Mouse (Mus musculus): Measurements from ENCODE around the gene Copz2. TPM values are rescaled to one million over a fixed set of nuclear protein-coding genes. Genes with fewer than 3 reads are reported as not detected.
A peak's percentile ranks its signal among the peaks of the same experiment; 100 is the strongest.

Gene Copz2
- polyA plus RNA-seq, 1 experiment from 2014 or later = 125 TPM

DNA sequence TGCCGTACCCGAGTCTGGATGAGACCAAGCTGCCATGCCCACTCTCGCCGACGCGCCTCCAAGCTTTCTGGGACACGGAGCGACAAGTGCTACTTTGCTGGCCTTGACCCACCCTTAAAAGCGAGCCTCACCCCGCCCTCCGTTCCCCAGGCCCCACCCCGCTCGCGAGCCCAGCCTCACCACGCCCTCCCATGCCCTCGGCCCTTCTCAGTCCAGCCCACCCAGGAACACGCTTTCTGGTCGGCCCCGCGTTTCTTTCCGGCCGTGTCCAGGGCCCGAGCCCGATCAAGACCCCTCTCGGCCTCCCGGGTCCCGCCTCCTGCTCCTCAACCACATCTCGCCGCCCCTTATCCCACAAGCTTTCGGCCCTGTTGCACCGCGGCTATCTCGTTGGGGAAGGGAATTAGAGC lies 20.3 kb upstream of the Copz2 start:
- Histone ChIP-seq H3K4me1 (peaks cover 50% of the 10 kb centered on the region), H3K4me3 (peak overlapping the region; percentile 90), H3K4me2 (peak overlapping the region; percentile 97), H3K9ac (peak overlapping the region; percentile 92), H3K27ac (peak overlapping the region; percentile 97), H3K36me3 (peaks cover 19% of the 10 kb centered on the region), H3K27me3 (no peaks in the 10 kb centered on the region), H3K9me3 (no peaks in the 10 kb centered on the region)
- WGBS = under 1% methylated on average over 33 of the region's 33 CpGs
- ATAC-seq (ENCODE audit: insufficient number of reproducible peaks, insufficient read depth, low FRiP score, low TSS enrichment, low read depth) = peak; percentile 59

DNA sequence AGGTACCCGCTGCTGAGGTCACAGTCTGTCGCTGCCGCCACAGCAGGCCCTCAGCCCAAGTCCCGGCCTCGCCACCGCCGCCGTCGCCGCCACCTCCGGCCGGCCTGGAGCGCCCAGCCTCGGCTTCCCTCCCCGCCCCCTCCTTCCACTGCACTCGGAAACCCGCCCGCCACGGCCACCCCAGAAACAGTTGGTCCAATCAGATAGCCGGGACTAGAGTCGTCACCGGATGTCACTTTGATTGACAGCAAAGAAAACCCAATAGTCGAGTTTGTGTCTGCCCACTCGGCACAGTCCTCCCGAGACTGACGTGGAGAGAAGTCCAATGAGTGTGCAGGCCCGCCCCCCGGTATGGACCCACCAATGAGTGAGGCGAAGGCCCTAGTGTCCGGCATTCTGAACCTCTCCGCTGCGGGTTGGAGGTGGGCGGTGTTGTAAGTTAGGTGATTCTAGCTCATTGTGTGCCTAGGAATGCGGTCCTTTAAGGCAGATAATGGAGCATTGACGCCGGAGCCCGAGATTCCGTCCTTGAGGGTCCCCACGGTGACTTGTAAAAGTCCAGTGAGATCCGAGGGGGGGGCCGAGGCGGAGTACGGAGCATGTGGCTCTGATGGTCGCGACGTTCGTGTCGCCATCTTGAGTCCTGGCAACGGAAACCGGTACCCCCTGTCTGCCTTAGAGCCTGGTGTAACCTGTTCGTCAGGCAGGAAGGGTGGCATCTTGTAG lies 19.7 kb upstream of the Copz2 start, which contains the start of gene Nfe2l1:
TSS of gene Nfe2l1 (minus strand) at position 156 of the 726 bp plus-strand sequence.
- Histone ChIP-seq H3K9me3 (no peaks in the 10 kb centered on the region), H3K4me2 (peak within 1 kb of the TSS; percentile 97), H3K4me1 (peaks cover 44% of the 10 kb centered on the region), H3K9ac (peak within 1 kb of the TSS; percentile 92), H3K27ac (peak within 1 kb of the TSS; percentile 97), H3K27me3 (no peaks in the 10 kb centered on the region), H3K4me3 (peak within 1 kb of the TSS; percentile 90), H3K36me3 (peaks cover 19% of the 10 kb centered on the region)
- WGBS = under 1% methylated on average over 50 of the region's 51 CpGs
- peak; percentile 99 for ATAC-seq (ENCODE audit: insufficient number of reproducible peaks, insufficient read depth, low FRiP score, low TSS enrichment, low read depth)

DNA sequence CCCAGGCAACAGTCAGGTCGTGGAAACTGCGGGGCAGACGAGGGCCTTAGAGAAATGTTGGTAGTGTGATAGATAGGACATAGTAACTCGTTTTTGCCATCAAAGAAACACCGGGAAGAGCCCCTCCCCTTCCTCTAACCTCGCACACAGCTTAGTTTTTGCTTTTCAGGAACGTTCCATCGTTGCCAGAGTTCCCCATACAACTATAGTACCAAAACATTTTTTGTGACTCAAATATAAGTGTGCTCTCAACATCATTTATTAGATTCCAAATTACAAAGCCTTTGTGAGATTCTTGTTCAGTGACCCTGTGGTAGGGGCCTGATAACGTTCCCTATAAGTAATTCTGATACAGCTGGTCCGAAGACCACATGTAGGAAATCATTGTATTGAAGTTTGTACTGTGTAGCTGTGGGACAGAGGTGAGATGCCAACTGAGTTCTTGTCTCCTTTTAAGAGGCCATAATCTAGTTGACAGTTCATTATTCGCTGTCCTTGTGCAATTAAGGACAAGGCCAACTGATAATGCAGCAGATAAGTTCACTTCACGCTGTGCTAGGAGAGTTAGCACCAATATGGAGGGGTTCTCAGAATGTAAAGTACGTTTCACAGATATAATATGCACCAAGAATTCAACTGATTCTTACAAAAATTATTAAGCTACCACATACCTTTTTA lies 19.0 kb upstream of the Copz2 start:
- no peak for ATAC-seq (ENCODE audit: insufficient number of reproducible peaks, insufficient read depth, low FRiP score, low TSS enrichment, low read depth)
- H3K9me3 ChIP-seq = no peaks in the 10 kb centered on the region
- peak overlapping the region; percentile 93 for H3K27ac ChIP-seq
- peak overlapping the region; percentile 81 for H3K9ac ChIP-seq
- H3K4me1 ChIP-seq = peaks cover 37% of the 10 kb centered on the region
- H3K36me3 ChIP-seq = peaks cover 19% of the 10 kb centered on the region
- peak overlapping the region; percentile 63 for H3K4me2 ChIP-seq
- H3K27me3 ChIP-seq = no peaks in the 10 kb centered on the region
- WGBS = 22% methylated on average over 13 of the region's 13 CpGs
- peak overlapping the region; percentile 90 for H3K4me3 ChIP-seq

DNA sequence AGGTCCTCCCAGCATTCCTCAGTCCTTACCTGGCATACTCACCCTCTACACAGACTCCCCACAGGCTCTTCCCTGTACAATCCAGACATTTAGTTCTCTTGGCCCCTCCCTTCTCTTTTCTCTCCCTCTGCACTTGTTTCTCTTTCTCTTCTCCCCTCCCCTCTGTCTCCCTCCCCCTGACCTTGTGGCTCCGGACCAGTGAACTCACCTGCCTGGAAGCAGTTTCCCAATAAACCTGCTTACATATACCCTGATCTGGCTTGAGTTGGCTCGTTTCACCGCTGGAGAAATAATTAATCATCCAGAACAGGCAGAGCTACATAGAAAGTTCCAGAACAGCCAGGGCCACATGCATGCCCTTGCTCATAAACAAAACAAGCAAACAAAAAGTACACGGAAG lies 18.2 kb upstream of the Copz2 start:
- H3K27ac ChIP-seq = no peak overlapping the region
- H3K4me2 ChIP-seq = no peak overlapping the region
- peaks cover 29% of the 10 kb centered on the region for H3K4me1 ChIP-seq
- H3K4me3 ChIP-seq = no peak overlapping the region
- ATAC-seq (ENCODE audit: insufficient number of reproducible peaks, insufficient read depth, low FRiP score, low TSS enrichment, low read depth) = no peak
- no peak overlapping the region for H3K9ac ChIP-seq
- WGBS = 74% methylated on average over 4 of the region's 4 CpGs
- H3K36me3 ChIP-seq = peaks cover 13% of the 10 kb centered on the region
- H3K27me3 ChIP-seq = no peaks in the 10 kb centered on the region
- no peaks in the 10 kb centered on the region for H3K9me3 ChIP-seq

DNA sequence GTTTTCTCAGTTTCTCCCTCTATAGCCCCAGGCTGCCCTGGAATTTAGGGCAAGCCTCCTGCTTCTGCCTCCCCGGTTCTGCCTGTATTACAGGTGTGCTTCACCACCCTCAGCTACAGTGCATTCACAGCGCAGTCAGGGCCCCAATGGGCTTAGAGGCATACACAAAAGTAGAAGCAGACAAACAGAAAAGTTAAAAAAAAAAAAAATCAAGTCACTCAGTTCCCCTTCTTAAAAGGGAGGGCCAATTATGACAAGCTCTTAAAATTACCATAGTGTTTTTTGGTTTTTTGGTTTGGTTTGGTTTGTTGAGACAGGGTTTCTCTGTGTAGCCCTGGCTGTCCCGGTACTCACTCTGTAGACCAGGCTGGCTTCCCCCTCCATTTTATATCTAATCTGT lies 17.1 kb upstream of the Copz2 start:
- peaks cover 19% of the 10 kb centered on the region for H3K4me1 ChIP-seq
- no peak for ATAC-seq (ENCODE audit: insufficient number of reproducible peaks, insufficient read depth, low FRiP score, low TSS enrichment, low read depth)
- WGBS = 88% methylated on average over 3 of the region's 3 CpGs

DNA sequence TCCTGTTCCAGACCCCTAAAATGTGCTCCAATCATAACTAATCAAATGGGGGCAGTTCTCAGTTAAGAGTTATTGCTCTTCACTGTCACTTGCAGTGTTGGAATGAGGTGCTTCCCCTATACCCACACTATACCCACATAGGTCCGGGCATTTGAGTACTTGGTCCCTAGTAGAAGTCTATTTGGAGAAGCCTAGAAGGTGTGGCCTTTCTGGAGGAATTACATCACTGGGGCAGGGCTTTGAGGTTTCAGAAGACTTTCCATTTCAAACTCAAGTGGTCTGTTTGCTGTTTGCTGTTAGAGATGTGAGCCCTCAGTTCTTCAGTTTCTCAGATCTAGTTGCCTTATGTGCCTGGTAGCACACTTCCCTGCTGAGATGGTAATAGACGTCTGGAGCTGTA lies 16.7 kb upstream of the Copz2 start:
- no peaks in the 10 kb centered on the region for H3K27me3 ChIP-seq
- H3K27ac ChIP-seq = no peak overlapping the region
- peaks cover 14% of the 10 kb centered on the region for H3K4me1 ChIP-seq
- no peak overlapping the region for H3K4me3 ChIP-seq
- no peak overlapping the region for H3K9ac ChIP-seq
- no peak overlapping the region for H3K4me2 ChIP-seq
- 68% methylated on average over 2 of the region's 2 CpGs for WGBS
- no peaks in the 10 kb centered on the region for H3K9me3 ChIP-seq
- no peak for ATAC-seq (ENCODE audit: insufficient number of reproducible peaks, insufficient read depth, low FRiP score, low TSS enrichment, low read depth)
- no peaks in the 10 kb centered on the region for H3K36me3 ChIP-seq

More for the DNA sequence above, 17.1 kb upstream of the Copz2 start:
- Histone ChIP-seq H3K4me2 (no peak overlapping the region), H3K9ac (no peak overlapping the region), H3K27ac (no peak overlapping the region), H3K27me3 (no peaks in the 10 kb centered on the region), H3K36me3 (peaks cover 3% of the 10 kb centered on the region; the same call in 1 of the 2 replicates), H3K4me3 (no peak overlapping the region), H3K9me3 (no peaks in the 10 kb centered on the region)

DNA sequence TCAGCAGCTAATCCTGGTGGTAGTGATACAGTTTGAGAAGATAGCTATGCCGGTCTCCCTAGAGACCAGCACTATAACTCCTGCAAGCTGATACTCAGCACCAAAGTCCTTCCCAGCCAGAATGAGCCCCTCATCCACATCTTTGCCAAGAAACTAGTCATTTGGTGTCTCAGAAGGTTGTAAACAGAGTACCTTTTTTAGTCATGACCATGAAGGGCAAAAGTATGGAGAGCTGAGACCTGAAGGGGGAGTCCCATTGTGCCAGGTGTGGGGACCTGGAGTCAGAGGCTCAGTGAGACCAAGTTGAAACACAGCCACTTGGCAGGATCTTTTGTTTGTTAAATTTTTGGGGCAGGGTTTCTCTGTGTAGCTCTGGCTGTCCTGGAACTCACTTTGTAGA lies 15.5 kb upstream of the Copz2 start:
- Histone ChIP-seq H3K36me3 (no peaks in the 10 kb centered on the region), H3K9ac (no peak overlapping the region), H3K27me3 (no peaks in the 10 kb centered on the region; the same call in 1 of the 2 replicates), H3K4me3 (no peak overlapping the region), H3K9me3 (no peaks in the 10 kb centered on the region), H3K4me1 (peaks cover 5% of the 10 kb centered on the region), H3K27ac (no peak overlapping the region), H3K4me2 (no peak overlapping the region)
- ATAC-seq (ENCODE audit: insufficient number of reproducible peaks, insufficient read depth, low FRiP score, low TSS enrichment, low read depth) = no peak
- WGBS = 97% methylated on average over 1 of the region's 1 CpGs

DNA sequence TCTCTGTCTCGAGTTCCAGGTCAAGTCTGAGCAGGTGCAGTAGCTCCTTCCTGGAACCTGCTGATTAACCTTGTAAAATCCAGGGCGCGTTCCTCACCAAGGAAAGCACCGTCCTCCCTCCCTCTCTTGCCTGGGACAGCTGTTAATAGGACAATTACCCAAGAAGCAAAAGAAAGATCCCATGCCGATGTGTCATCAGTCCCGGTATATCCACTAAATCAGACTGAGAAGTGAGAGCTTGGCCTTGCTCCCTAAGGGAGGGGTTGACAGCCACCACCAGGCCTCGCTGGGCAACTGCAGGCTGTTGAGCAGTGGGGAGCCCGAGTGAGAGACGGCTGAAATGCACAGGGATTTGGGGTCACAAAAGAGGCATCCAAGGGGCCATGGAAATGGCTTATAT lies 12.4 kb upstream of the Copz2 start:
- Histone ChIP-seq H3K9me3 (no peaks in the 10 kb centered on the region), H3K36me3 (no peaks in the 10 kb centered on the region), H3K27me3 (no peaks in the 10 kb centered on the region; the same call in 1 of the 2 replicates), H3K9ac (no peak overlapping the region), H3K4me1 (peaks cover 5% of the 10 kb centered on the region), H3K4me3 (no peak overlapping the region), H3K4me2 (no peak overlapping the region), H3K27ac (no peak overlapping the region)
- no peak for ATAC-seq (ENCODE audit: insufficient number of reproducible peaks, insufficient read depth, low FRiP score, low TSS enrichment, low read depth)
- 29% methylated on average over 9 of the region's 9 CpGs for WGBS

DNA sequence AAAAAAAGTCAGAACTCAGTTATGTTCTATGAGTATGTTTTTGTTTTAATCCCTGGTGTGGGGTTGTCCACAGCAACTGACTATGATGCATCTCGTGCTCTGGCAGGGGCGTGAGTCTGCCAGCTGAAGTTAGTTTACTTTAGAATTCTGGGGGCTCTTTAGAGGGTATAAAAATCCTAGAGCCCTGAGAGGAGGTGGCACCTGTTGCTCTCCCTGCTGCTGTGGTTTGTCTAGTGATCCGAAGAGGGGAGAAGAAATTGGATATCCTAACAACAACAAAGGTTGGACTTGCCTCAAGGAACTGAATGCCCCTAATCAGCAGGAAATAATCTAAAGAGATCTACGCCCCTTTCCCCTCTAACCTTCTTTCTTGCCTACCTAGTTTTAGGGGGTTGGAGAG lies 11.3 kb upstream of the Copz2 start:
- Histone ChIP-seq H3K4me3 (no peak overlapping the region), H3K4me2 (no peak overlapping the region), H3K27me3 (no peaks in the 10 kb centered on the region; the same call in 1 of the 2 replicates), H3K9me3 (no peaks in the 10 kb centered on the region), H3K36me3 (no peaks in the 10 kb centered on the region), H3K9ac (no peak overlapping the region), H3K27ac (no peak overlapping the region), H3K4me1 (peaks cover 5% of the 10 kb centered on the region)
- 40% methylated on average over 4 of the region's 4 CpGs for WGBS
- ATAC-seq (ENCODE audit: insufficient number of reproducible peaks, insufficient read depth, low FRiP score, low TSS enrichment, low read depth) = no peak

DNA sequence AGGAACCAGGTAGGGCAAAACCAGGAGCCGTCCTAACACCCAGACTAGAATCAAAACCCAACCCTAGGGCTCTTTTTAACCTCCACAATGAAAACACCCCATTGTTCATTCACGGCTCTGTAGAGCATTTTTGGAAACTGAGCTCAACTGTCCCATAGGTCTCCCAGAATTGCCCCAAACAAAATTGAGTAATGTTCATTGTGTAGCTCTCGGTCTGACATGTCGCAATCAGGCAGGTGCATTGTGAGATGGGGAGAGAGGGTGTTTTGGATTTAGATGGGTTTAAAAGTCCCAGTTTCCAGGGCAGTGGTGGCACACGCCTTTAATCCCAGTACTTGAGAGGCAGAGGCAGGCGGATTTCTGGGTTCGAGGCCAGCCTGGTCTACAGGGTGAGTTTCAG lies 10.2 kb upstream of the Copz2 start:
- ATAC-seq (ENCODE audit: insufficient number of reproducible peaks, insufficient read depth, low FRiP score, low TSS enrichment, low read depth) = no peak
- H3K9ac ChIP-seq = no peak overlapping the region
- no peak overlapping the region for H3K4me3 ChIP-seq
- H3K9me3 ChIP-seq = no peaks in the 10 kb centered on the region
- 68% methylated on average over 7 of the region's 7 CpGs for WGBS
- no peak overlapping the region for H3K4me2 ChIP-seq
- H3K27ac ChIP-seq = no peak overlapping the region
- H3K36me3 ChIP-seq = no peaks in the 10 kb centered on the region
- H3K27me3 ChIP-seq = no peaks in the 10 kb centered on the region; the same call in 1 of the 2 replicates
- H3K4me1 ChIP-seq = peaks cover 5% of the 10 kb centered on the region

DNA sequence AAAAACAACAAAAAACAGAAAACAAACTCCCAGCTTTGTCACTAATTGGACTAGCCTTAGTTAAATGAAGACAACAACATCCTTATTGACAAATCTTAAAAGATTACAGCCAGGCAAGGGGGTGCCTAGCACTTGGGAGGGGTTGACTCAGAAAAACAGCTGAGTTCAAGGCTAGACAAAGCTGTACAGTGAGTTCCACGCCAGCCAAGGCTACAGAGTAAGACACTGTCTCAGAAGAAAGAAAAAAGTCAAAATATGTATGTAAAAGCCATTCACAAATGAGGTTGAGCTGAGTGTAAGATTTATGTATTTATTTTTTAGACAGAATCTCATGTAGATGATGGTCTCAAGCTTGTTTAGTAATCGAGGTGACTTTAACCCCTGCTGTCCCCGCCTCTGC lies 9.8 kb upstream of the Copz2 start:
- ATAC-seq (ENCODE audit: insufficient number of reproducible peaks, insufficient read depth, low FRiP score, low TSS enrichment, low read depth) = no peak
- H3K4me1 ChIP-seq = peaks cover 5% of the 10 kb centered on the region
- 62% methylated on average over 3 of the region's 3 CpGs for WGBS
- no peaks in the 10 kb centered on the region; the same call in 1 of the 2 replicates for H3K27me3 ChIP-seq
- H3K4me2 ChIP-seq = no peak overlapping the region
- no peaks in the 10 kb centered on the region for H3K36me3 ChIP-seq
- no peak overlapping the region for H3K9ac ChIP-seq
- H3K9me3 ChIP-seq = no peaks in the 10 kb centered on the region
- H3K4me3 ChIP-seq = no peak overlapping the region
- 0 out of 2 replicates have a peak overlapping the region, but pooled peaks have one; percentile 40 for H3K27ac ChIP-seq

DNA sequence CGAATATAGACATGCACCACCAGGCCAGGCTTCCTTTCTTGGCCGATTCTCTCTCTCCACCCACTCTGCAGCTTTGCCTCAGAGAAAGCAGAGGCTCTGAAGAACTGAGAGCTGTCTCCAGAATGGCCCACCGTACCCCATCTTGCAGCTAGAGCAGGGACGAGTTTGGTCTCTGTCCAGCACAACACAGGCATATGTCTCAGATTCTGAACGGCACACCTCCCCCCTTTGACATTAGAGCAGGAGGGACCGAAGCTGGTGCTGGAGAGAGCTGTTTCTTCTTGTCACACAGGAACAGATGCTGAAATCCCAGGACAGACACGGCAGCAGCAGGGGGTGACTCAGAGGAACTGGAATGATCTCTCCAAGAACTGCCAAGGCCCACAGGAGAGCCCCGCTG lies 9.4 kb upstream of the Copz2 start:
- WGBS = 30% methylated on average over 8 of the region's 8 CpGs
- ATAC-seq (ENCODE audit: insufficient number of reproducible peaks, insufficient read depth, low FRiP score, low TSS enrichment, low read depth) = no peak
- Histone ChIP-seq H3K4me1 (peaks cover 5% of the 10 kb centered on the region), H3K9me3 (no peaks in the 10 kb centered on the region), H3K9ac (0 out of 2 replicates have a peak overlapping the region, but pooled peaks have one; percentile 44), H3K27me3 (no peaks in the 10 kb centered on the region; the same call in 1 of the 2 replicates), H3K4me2 (no peak overlapping the region), H3K4me3 (no peak overlapping the region), H3K36me3 (no peaks in the 10 kb centered on the region), H3K27ac (peak overlapping the region; percentile 40; the same call in 1 of the 2 replicates)

Data from embryonic facial prominence, embryonic 13.5 days (tissue).